Mouse (Mus musculus) cortical plate, adult 2 months (tissue): Measurements from ENCODE around the gene Foxred1.

Experiments
- CTCF ChIP-seq: fragments of 200-500 bp; IDR thresholded peaks from 2 replicates; pipeline ENCODE4 v1.5.1; 2011; ENCODE audit warnings: mild to moderate bottlenecking, control low read depth, low read length; ENCODE audit not compliant: insufficient read depth; ENCODE audit errors: extremely low read depth
- POLR2A ChIP-seq: fragments of 200-500 bp; IDR thresholded peaks from 2 replicates; pipeline ENCODE4 v1.6.1; 2011; ENCODE audit warnings: mild to moderate bottlenecking, low read length, control low read depth; ENCODE audit not compliant: insufficient read depth; ENCODE audit errors: extremely low read depth

GRCm38 (mm10) chr9:35247405-35247804 lies 36.5 kb upstream of the Foxred1 start:
- no peak for TF ChIP-seq POLR2A
- no peak for TF ChIP-seq CTCF
